Comparison of ENCODE assay signal across 22 mouse cellular contexts in genomic region chr3:65723664-65724063, GRCm38 (mm10).
"Had no signal": no experiment of that assay in that cellular context is flagged by ENCODE, and none has a peak within 500 bp of the region (broad histone marks: within the 10 kb centered on the region; RNA-seq: fewer than 3 reads in every experiment).

No protein-coding gene starts in this region.

- H3K9ac ChIP-seq: limb, embryonic 13.5 days; liver, embryonic 13.5 days; lung, embryonic 14.5 days; midbrain, embryonic 12.5 days; midbrain, embryonic 15.5 days; neural tube, embryonic 12.5 days; neural tube, embryonic 15.5 days had no signal

- H3K4me2 ChIP-seq: limb, embryonic 13.5 days; liver, embryonic 13.5 days; lung, embryonic 14.5 days; midbrain, embryonic 12.5 days; midbrain, embryonic 15.5 days; neural tube, embryonic 12.5 days; neural tube, embryonic 15.5 days had no signal

- H3K27ac ChIP-seq: hindbrain, postnatal 0 days; layer of hippocampus, adult 2 months; limb, embryonic 10.5 days; limb, embryonic 13.5 days; liver, embryonic 13.5 days; macrophage; midbrain, embryonic 12.5 days; midbrain, embryonic 15.5 days; neural tube, embryonic 12.5 days; neural tube, embryonic 15.5 days; stomach, postnatal 0 days had no signal

- ATAC-seq: hindbrain, postnatal 0 days; inflammation-experienced regulatory T-cells, adult 6 months; lung, postnatal 0 days; midbrain, embryonic 15.5 days had no signal

- H3K4me3 ChIP-seq: layer of hippocampus, adult 2 months; limb, embryonic 10.5 days; limb, embryonic 13.5 days; liver, embryonic 13.5 days; midbrain, embryonic 12.5 days; midbrain, embryonic 15.5 days; neural tube, embryonic 12.5 days; neural tube, embryonic 15.5 days had no signal

- DNase-seq: layer of hippocampus, adult 9-11 months; liver; liver, embryonic 13.5 days; lung, embryonic 14.5 days; right cerebral cortex, adult 18-20 months; right cerebral cortex, postnatal 14 days; right cerebral cortex, postnatal 4 days; thymus, adult 2 months; thymus, postnatal 14 days; thymus, postnatal 4 days had no signal

- H3K27me3 ChIP-seq: limb, embryonic 13.5 days; liver, embryonic 13.5 days; midbrain, embryonic 12.5 days; midbrain, embryonic 15.5 days; neural tube, embryonic 12.5 days; neural tube, embryonic 15.5 days had no signal

- H3K36me3 ChIP-seq: limb, embryonic 10.5 days; limb, embryonic 13.5 days; liver, embryonic 13.5 days; midbrain, embryonic 12.5 days; midbrain, embryonic 15.5 days; neural tube, embryonic 12.5 days; neural tube, embryonic 15.5 days had no signal

- H3K9me3 ChIP-seq: limb, embryonic 10.5 days; limb, embryonic 13.5 days; liver, embryonic 13.5 days; midbrain, embryonic 12.5 days; midbrain, embryonic 15.5 days; neural tube, embryonic 12.5 days; neural tube, embryonic 15.5 days had no signal

- H3K4me1 ChIP-seq: limb, embryonic 10.5 days; liver, embryonic 13.5 days; midbrain, embryonic 12.5 days; midbrain, embryonic 15.5 days; neural tube, embryonic 12.5 days; neural tube, embryonic 15.5 days had no signal
